Mouse (Mus musculus) kidney, adult 2 months (tissue): ENCODE measurements around the gene Midn. TPM values are rescaled to one million over a fixed set of nuclear protein-coding genes. Genes with fewer than 3 reads are reported as not detected.

Source experiments
- DNase-seq: peaks from one replicate; pipeline ENCODE4 v3.0.0; 2021
- H3K27ac ChIP-seq: fragments of 200-500 bp; 2 replicates; pipeline ENCODE4 v1.5.1; 2012; ENCODE audit warnings: low read depth, low read length, control low read depth, inconsistent platforms; ENCODE audit not compliant: insufficient read depth
- H3K27me3 ChIP-seq: fragments of 200-500 bp; replicated peaks from 2 replicates; pipeline ENCODE4 v1.6.1; 2012; ENCODE audit warnings: mild to moderate bottlenecking, moderate library complexity, low read length, inconsistent platforms; ENCODE audit not compliant: control insufficient read depth, insufficient read depth
- H3K36me3 ChIP-seq: fragments of 200-500 bp; 2 replicates; pipeline ENCODE4 v1.6.1; 2012; ENCODE audit warnings: mild to moderate bottlenecking, moderate library complexity, low read length, inconsistent platforms; ENCODE audit not compliant: control insufficient read depth, insufficient read depth
- H3K4me1 ChIP-seq: fragments of 200-500 bp; 2 replicates; pipeline ENCODE4 v1.6.1; 2011; ENCODE audit warnings: low read length; ENCODE audit not compliant: control insufficient read depth, insufficient read depth
- H3K4me3 ChIP-seq: fragments of 200-500 bp; 2 replicates; pipeline ENCODE4 v1.5.1; 2011; ENCODE audit warnings: mild to moderate bottlenecking, low read depth, low read length, control low read depth; ENCODE audit not compliant: insufficient read depth
- CTCF ChIP-seq: fragments of 200-500 bp; conservative IDR thresholded peaks from 2 replicates; pipeline ENCODE4 v1.5.1; 2011; ENCODE audit warnings: low read depth, mild to moderate bottlenecking, control low read depth, low read length, moderate library complexity, mixed read lengths; ENCODE audit not compliant: insufficient read depth, insufficient read length
- POLR2A ChIP-seq: fragments of 200-500 bp; IDR thresholded peaks from one replicate; pipeline ENCODE4 v1.6.1; 2011; ENCODE audit warnings: low read depth, low read length, control low read depth
- WGBS: fragments of 180-500 bp; shearing (Covaris S2); methylation state at CpG from one replicate; pipeline ENCODE4 v1.1.7; 2018; 5-methylcytosine and 5-hydroxymethylcytosine counted together
- polyA plus RNA-seq: library from polyadenylated mRNA; depleted of rRNA; stranded (reverse); fragments of >200 nt; gene quantifications from 2 replicates; pipeline ENCODE4 v1.2.3, GENCODE M21; 2012

The Midn gene
- polyA plus RNA-seq, 1 experiment = 67.0 TPM

DNA sequence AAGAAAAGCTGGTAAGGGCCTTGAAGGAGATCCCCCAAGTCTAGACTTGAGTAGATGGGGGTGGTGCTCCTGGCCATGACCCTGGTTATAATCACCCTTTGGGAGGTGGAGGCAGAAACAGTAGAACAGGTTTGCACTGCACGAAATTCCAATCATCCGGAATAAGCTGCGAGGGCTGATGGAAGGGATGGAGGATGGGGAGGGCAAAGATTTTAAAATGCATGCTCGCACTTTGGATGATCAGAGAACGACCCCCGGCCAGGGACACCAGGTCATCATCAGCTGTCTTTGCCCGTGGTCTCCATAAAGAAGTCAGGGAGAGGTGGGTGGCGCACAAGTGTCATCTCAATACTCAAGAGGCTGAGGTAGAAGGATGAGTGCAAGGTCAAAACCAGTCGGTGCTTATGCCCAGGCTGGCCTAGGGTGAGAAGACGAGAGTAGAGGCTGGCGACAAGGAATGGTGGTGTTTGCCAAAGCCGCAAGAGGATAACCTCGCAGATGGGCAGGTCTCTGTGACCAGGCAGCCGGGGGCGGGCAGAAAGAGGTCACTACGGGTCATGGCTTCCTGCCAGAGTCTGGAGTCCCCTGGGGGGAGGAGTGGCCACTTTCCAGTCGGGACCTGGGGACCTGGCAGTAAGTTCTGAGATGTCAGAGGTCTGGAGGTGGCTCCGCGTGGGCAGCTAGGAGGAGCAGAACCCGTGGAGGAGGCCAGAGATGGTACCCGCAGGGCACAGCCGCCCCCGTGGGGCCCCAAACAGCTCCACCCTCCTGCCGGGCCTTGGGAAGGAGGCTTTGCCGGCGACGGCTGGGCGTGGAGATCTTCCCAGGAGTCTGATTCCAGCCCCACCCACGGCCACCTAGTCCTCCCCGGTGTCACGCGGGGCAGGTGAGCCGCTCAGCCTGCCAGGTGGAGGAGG is 12.6 kb downstream of the Midn start:
- Histone ChIP-seq H3K27ac (peak overlapping the region; percentile 97), H3K4me1 (peaks cover 37% of the 10 kb centered on the region), H3K36me3 (peaks cover 4% of the 10 kb centered on the region; the same call in 1 of the 2 replicates), H3K27me3 (no peaks in the 10 kb centered on the region), H3K4me3 (peak overlapping the region; percentile 30)
- TF ChIP-seq CTCF (no peak), POLR2A (no peak)
- DNase-seq = peak; percentile 99
- WGBS = 1% methylated on average over 33 of the region's 33 CpGs

GRCm38 (mm10) chr10:80161522-80162242 is 13.6 kb downstream of the Midn start:
- Histone ChIP-seq H3K27ac (peak overlapping the region; percentile 85), H3K4me3 (no peak overlapping the region), H3K36me3 (peaks cover 2% of the 10 kb centered on the region; the same call in 1 of the 2 replicates), H3K27me3 (no peaks in the 10 kb centered on the region), H3K4me1 (peaks cover 34% of the 10 kb centered on the region)
- DNase-seq = peak; percentile 70
- TF ChIP-seq POLR2A (no peak), CTCF (no peak)
- WGBS = 9% methylated on average over 7 of the region's 7 CpGs

DNA sequence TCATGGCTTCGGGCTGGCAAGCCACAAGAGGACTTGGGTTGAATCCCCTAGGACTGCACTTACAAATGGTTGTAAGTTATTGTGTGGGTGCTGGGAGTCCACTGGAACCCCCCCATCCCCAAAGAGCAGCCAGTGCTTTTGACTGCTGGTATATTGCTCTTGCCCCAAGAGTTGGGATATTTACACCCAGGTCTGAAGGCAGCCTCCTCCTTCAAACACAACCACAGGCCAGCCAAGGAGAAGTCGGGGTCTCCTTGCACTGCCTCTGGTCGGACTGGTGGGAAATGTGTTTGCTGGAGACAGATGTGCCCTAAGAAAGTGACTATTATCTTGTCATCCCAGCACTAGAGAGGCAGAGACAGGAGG is 14.2 kb downstream of the Midn start:
- Histone ChIP-seq H3K27ac (peak overlapping the region; percentile 85), H3K4me3 (no peak overlapping the region), H3K4me1 (peaks cover 34% of the 10 kb centered on the region), H3K27me3 (no peaks in the 10 kb centered on the region), H3K36me3 (no peaks in the 10 kb centered on the region; the same call in 1 of the 2 replicates)
- 86% methylated on average over 3 of the region's 3 CpGs for WGBS
- DNase-seq = no peak
- no peak for TF ChIP-seq POLR2A
- TF ChIP-seq CTCF = no peak

DNA sequence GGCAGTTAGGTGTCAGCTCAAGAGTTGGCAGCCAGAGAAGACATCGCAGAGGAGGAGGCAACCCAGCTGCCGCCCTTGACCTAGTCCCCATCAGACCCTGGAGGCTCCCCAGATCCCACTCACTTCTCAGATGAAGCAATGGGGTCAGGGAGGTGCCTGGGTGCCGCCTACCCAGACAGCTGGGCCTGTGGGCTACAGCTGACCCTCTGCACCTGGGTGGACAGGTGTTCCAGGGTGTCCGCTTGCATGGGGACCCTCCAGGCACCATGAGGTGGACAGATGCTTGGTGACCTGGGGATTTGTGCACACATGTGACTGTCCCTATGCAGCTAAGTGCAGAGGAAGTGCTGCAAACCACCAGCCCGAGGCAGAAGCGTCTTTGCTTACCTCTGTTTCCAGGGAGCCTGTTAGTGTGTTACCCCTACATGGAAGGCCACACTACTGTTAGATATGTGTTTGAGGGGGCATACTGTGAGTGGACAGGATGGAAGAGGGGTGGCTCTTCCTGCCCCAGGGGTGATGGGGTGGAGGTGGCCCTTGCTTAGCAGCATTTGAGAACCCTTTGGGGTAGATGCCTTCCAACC is 14.7 kb downstream of the Midn start:
- TF ChIP-seq CTCF (no peak), POLR2A (no peak)
- no peak for DNase-seq
- WGBS = 75% methylated on average over 6 of the region's 6 CpGs

GRCm38 (mm10) chr10:80163721-80164120 is 15.6 kb downstream of the Midn start:
- DNase-seq = peak; percentile 41
- Histone ChIP-seq H3K27ac (peak overlapping the region; percentile 15; the same call in 1 of the 2 replicates), H3K36me3 (no peaks in the 10 kb centered on the region), H3K27me3 (no peaks in the 10 kb centered on the region), H3K4me1 (peaks cover 30% of the 10 kb centered on the region), H3K4me3 (no peak overlapping the region)
- 80% methylated on average over 8 of the region's 8 CpGs for WGBS
- TF ChIP-seq CTCF = no peak
- no peak for TF ChIP-seq POLR2A

More for the DNA sequence above, 14.7 kb downstream of the Midn start:
- no peak overlapping the region for H3K4me3 ChIP-seq
- H3K36me3 ChIP-seq = no peaks in the 10 kb centered on the region
- H3K27me3 ChIP-seq = no peaks in the 10 kb centered on the region
- H3K4me1 ChIP-seq = peaks cover 34% of the 10 kb centered on the region
- no peak overlapping the region for H3K27ac ChIP-seq

DNA sequence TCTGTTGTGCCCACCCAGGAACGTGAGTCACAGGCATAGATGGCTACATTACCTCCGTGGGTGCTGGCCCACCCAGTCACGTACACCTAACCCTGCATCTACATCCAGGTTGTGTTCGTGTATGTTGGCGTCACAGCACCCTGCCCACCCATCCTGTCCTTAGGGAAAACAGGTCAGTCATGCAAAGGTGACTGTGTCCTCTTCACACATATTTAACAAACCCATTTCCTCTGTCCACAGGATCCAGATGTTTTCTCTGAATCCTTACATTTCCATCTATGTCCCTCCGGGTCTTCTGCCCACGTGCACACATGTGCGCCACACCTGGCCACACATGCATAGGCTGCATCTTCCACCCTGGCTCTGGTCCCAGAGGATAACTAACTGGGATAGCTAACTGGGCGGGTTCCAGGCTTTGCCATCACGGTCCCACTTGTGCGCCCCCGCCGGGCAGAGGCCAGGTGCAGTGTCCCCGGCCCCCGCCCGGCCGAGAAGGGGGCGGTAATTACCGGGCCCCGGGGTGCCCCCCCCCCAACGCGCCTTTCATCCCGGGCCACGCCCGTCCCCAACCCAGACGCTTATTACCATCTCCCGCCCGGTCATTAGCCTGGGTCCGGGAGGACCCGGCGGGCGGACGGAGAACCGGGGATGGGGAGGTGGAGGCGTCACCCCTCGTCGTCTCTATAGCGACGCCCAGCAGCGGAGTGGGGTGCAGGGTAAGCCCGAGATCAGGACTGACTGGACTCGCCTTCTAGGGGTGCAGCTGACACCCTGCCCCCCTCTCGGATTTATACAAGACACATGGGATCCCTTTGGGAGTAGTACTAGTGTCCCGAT is 16.3 kb downstream of the Midn start:
- 10% methylated on average over 43 of the region's 44 CpGs for WGBS
- no peaks in the 10 kb centered on the region for H3K36me3 ChIP-seq
- H3K4me1 ChIP-seq = peaks cover 24% of the 10 kb centered on the region
- peak overlapping the region; percentile 36 for H3K4me3 ChIP-seq
- H3K27me3 ChIP-seq = no peaks in the 10 kb centered on the region
- DNase-seq = peak; percentile 50
- peak overlapping the region; percentile 54 for H3K27ac ChIP-seq
- TF ChIP-seq CTCF = no peak
- no peak for TF ChIP-seq POLR2A
